Mouse (Mus musculus) liver, postnatal 0 days (tissue): Measurements from ENCODE around the gene Fam129a. TPM values are rescaled to one million over a fixed set of nuclear protein-coding genes. Genes with fewer than 3 reads are reported as not detected.
"Not testable (repeated sequence)": the region's sequence is repeated elsewhere in the genome, so short reads cannot be mapped to it uniquely, and the experiment has no call there.

ENCODE experiments used
- ATAC-seq: fragments of 200-750 bp; cut with Nextera tagmentation; 2 replicates; pipeline ENCODE4 v1.8.0; 2017; ENCODE audit warnings: mild to moderate bottlenecking, moderate library complexity
- DNase-seq: peaks from one replicate; pipeline ENCODE4 v3.0.0-alpha.2; 2016
- H3K27ac ChIP-seq: fragments of 300-500 bp; sonication (generic); 2 replicates; pipeline ENCODE4 v1.5.1; 2014; ENCODE audit warnings: antibody characterized with exemption, moderate library complexity, mild to moderate bottlenecking, low read depth
- H3K27me3 ChIP-seq: fragments of 300-500 bp; sonication (generic); 2 replicates; pipeline ENCODE4 v1.6.1; 2014; ENCODE audit warnings: low read length, control low read depth, mixed read lengths; ENCODE audit not compliant: insufficient read depth
- H3K36me3 ChIP-seq: fragments of 300-500 bp; sonication (generic); replicated peaks from 2 replicates; pipeline ENCODE4 v1.6.1; 2014; ENCODE audit warnings: mild to moderate bottlenecking, control low read depth, low read length, moderate library complexity, mixed read lengths; ENCODE audit not compliant: insufficient read depth
- H3K4me1 ChIP-seq: fragments of 300-500 bp; sonication (generic); 2 replicates; pipeline ENCODE4 v1.6.1; 2014; ENCODE audit warnings: antibody characterized with exemption, mild to moderate bottlenecking, control low read depth; ENCODE audit not compliant: insufficient read depth
- H3K4me2 ChIP-seq: fragments of 300-500 bp; sonication (generic); 2 replicates; pipeline ENCODE4 v1.6.1; 2014; ENCODE audit warnings: low read depth, mild to moderate bottlenecking, low read length, moderate library complexity, mixed read lengths
- H3K4me3 ChIP-seq: fragments of 300-500 bp; sonication (generic); 2 replicates; pipeline ENCODE4 v1.5.1; 2014; ENCODE audit warnings: low read depth, low read length
- H3K9ac ChIP-seq: fragments of 300-500 bp; sonication (generic); replicated peaks from 2 replicates; pipeline ENCODE4 v1.6.1; 2014; ENCODE audit warnings: mild to moderate bottlenecking, moderate library complexity
- H3K9me3 ChIP-seq: fragments of 300-500 bp; sonication (generic); 2 replicates; pipeline ENCODE4 v1.6.1; 2016; ENCODE audit warnings: mild to moderate bottlenecking, control low read depth, low read length, mixed read lengths
- CTCF ChIP-seq: sonication (generic); IDR thresholded peaks from 2 replicates; pipeline ENCODE4 v1.5.1; 2016; ENCODE audit warnings: antibody characterized with exemption, low read depth
- EP300 ChIP-seq: IDR thresholded peaks from 2 replicates; pipeline ENCODE4 v1.6.1; 2016; ENCODE audit warnings: antibody characterized with exemption, low read depth, mild to moderate bottlenecking
- WGBS: fragments of 180-500 bp; shearing (Covaris S2); extraction: QIAGEN DNeasy Blood & Tissue Kit; methylation state at CpG from one replicate; pipeline ENCODE4 v1.1.7; 2014; ENCODE audit not compliant: insufficient replicate concordance; 5-methylcytosine and 5-hydroxymethylcytosine counted together
- polyA plus RNA-seq: library from polyadenylated mRNA; unstranded; fragments of >200 nt; fragmentation: Nextera tagmentation; extraction: Ambion mirVana; gene quantifications from 2 replicates; pipeline ENCODE4 v1.2.1, GENCODE M21; 2015

Gene Fam129a
- polyA plus RNA-seq, 1 experiment from 2014 or later = 11.5 TPM

GRCm38 (mm10) chr1:151723771-151724170 is 152.8 kb downstream of the Fam129a start:
- no peak for TF ChIP-seq CTCF
- TF ChIP-seq EP300 = no peak
- WGBS = 60% methylated on average over 4 of the region's 4 CpGs

GRCm38 (mm10) chr1:151725590-151725989 is 154.6 kb downstream of the Fam129a start:
- no peak for ATAC-seq
- WGBS = 19% methylated on average over 2 of the region's 2 CpGs

More at GRCm38 (mm10) chr1:151723771-151724170, 152.8 kb downstream of the Fam129a start:
- Histone ChIP-seq H3K4me1 (peaks cover 18% of the 10 kb centered on the region), H3K4me3 (no peak overlapping the region), H3K27ac (no peak overlapping the region), H3K9ac (no peak overlapping the region), H3K9me3 (no peaks in the 10 kb centered on the region), H3K36me3 (0 out of 2 replicates have a peak, but pooled peaks cover 2% of the 10 kb centered on the region), H3K4me2 (no peak overlapping the region), H3K27me3 (no peaks in the 10 kb centered on the region)
- no peak for DNase-seq
- no peak for ATAC-seq

GRCm38 (mm10) chr1:151726358-151726757 is 155.4 kb downstream of the Fam129a start:
- Histone ChIP-seq H3K4me3 (no peak overlapping the region), H3K4me1 (peaks cover 5% of the 10 kb centered on the region; the same call in 1 of the 2 replicates), H3K27me3 (no peaks in the 10 kb centered on the region), H3K9ac (no peak overlapping the region), H3K27ac (no peak overlapping the region), H3K4me2 (no peak overlapping the region), H3K9me3 (no peaks in the 10 kb centered on the region), H3K36me3 (no peaks in the 10 kb centered on the region)
- ATAC-seq = no peak
- DNase-seq = no peak
- WGBS = 92% methylated on average over 6 of the region's 6 CpGs
- TF ChIP-seq EP300 (no peak), CTCF (no peak)

More at GRCm38 (mm10) chr1:151725590-151725989, 154.6 kb downstream of the Fam129a start:
- no peak for DNase-seq
- TF ChIP-seq EP300 = no peak
- no peak for TF ChIP-seq CTCF
- no peaks in the 10 kb centered on the region for H3K36me3 ChIP-seq
- H3K4me3 ChIP-seq = no peak overlapping the region
- no peaks in the 10 kb centered on the region for H3K9me3 ChIP-seq
- H3K9ac ChIP-seq = no peak overlapping the region
- H3K4me2 ChIP-seq = no peak overlapping the region
- no peak overlapping the region for H3K27ac ChIP-seq
- peaks cover 11% of the 10 kb centered on the region for H3K4me1 ChIP-seq
- no peaks in the 10 kb centered on the region for H3K27me3 ChIP-seq

- no peak for TF ChIP-seq CTCF
- TF ChIP-seq EP300 = no peak
- Histone ChIP-seq H3K9me3 (no peaks in the 10 kb centered on the region), H3K9ac (no peak overlapping the region), H3K4me3 (no peak overlapping the region), H3K27ac (no peak overlapping the region), H3K4me1 (0 out of 2 replicates have a peak, but pooled peaks cover 3% of the 10 kb centered on the region), H3K36me3 (no peaks in the 10 kb centered on the region), H3K27me3 (no peaks in the 10 kb centered on the region), H3K4me2 (no peak overlapping the region)
- DNase-seq = no peak
- ATAC-seq = no peak
- WGBS = 44% methylated on average over 4 of the region's 4 CpGs
These were observed 157.2 kb downstream of the Fam129a start for GRCm38 (mm10) chr1:151728141-151728540.

GRCm38 (mm10) chr1:151737146-151737545 is 166.2 kb downstream of the Fam129a start:
- no peak for DNase-seq
- no peaks in the 10 kb centered on the region for H3K9me3 ChIP-seq
- 66% methylated on average over 2 of the region's 2 CpGs for WGBS
- H3K4me3 ChIP-seq = no peak overlapping the region
- no peak for ATAC-seq
- H3K27ac ChIP-seq = no peak overlapping the region
- no peaks in the 10 kb centered on the region for H3K36me3 ChIP-seq
- TF ChIP-seq EP300 = no peak
- TF ChIP-seq CTCF = no peak
- no peak overlapping the region for H3K9ac ChIP-seq
- H3K4me1 ChIP-seq = no peaks in the 10 kb centered on the region
- H3K4me2 ChIP-seq = no peak overlapping the region
- no peaks in the 10 kb centered on the region for H3K27me3 ChIP-seq

- no peak for DNase-seq
- H3K4me2 ChIP-seq = no peak overlapping the region; the same call in 1 of the 2 replicates
These were observed 170.2 kb downstream of the Fam129a start for GRCm38 (mm10) chr1:151741199-151741621.

GRCm38 (mm10) chr1:151749894-151750293 is 178.9 kb downstream of the Fam129a start:
- not testable (repeated sequence) for H3K27me3 ChIP-seq, H3K36me3 ChIP-seq, DNase-seq, H3K4me2 ChIP-seq, H3K9me3 ChIP-seq, H3K27ac ChIP-seq, ATAC-seq, H3K9ac ChIP-seq, H3K4me3 ChIP-seq
- peaks cover 17% of the 10 kb centered on the region for H3K4me1 ChIP-seq
- 91% methylated on average over 2 of the region's 2 CpGs for WGBS

More at GRCm38 (mm10) chr1:151741199-151741621, 170.2 kb downstream of the Fam129a start:
- no peaks in the 10 kb centered on the region for H3K36me3 ChIP-seq
- peak; percentile 84 for ATAC-seq
- H3K9me3 ChIP-seq = no peaks in the 10 kb centered on the region
- 40% methylated on average over 7 of the region's 7 CpGs for WGBS
- H3K27ac ChIP-seq = no peak overlapping the region
- TF ChIP-seq EP300 (peak; percentile 88), CTCF (no peak)
- H3K27me3 ChIP-seq = no peaks in the 10 kb centered on the region
- H3K4me1 ChIP-seq = no peaks in the 10 kb centered on the region
- no peak overlapping the region for H3K4me3 ChIP-seq
- no peak overlapping the region for H3K9ac ChIP-seq
